Mouse (Mus musculus) E14TG2a.4 (cell line): ENCODE measurements at regions not wholly inside any gene's neighbourhood (a gene's known extent, or its start where the extent isn't known, plus 50 kb on each side); places are given as distances from the start of the nearest gene placed in this dataset.

Source experiments
- H3K27me3 ChIP-seq: 2 replicates; pipeline ENCODE4 v1.6.1; 2014; ENCODE audit warnings: low read length, control low read depth; ENCODE audit not compliant: insufficient read depth
- H3K36me3 ChIP-seq: 2 replicates; pipeline ENCODE4 v1.6.1; 2014; ENCODE audit warnings: low read length, control low read depth; ENCODE audit not compliant: insufficient read depth
- H3K4me1 ChIP-seq: replicated peaks from 2 replicates; pipeline ENCODE4 v1.6.1; 2014; ENCODE audit warnings: low read depth, low read length, control low read depth
- H3K4me3 ChIP-seq: replicated peaks from 2 replicates; pipeline ENCODE4 v1.5.1; 2014; ENCODE audit warnings: mild to moderate bottlenecking, low read length
- H3K9me3 ChIP-seq: 2 replicates; pipeline ENCODE4 v1.6.1; 2014; ENCODE audit warnings: low read length, control low read depth
- CTCF ChIP-seq: conservative IDR thresholded peaks from 2 replicates; pipeline ENCODE4 v1.5.1; 2014; ENCODE audit warnings: low read length
- NANOG ChIP-seq: IDR thresholded peaks from 2 replicates; pipeline ENCODE4 v1.6.1; 2014; ENCODE audit warnings: borderline replicate concordance, low read length, mixed read lengths
- POU5F1 ChIP-seq: IDR thresholded peaks from 2 replicates; pipeline ENCODE4 v1.6.1; 2014; ENCODE audit warnings: low read length, borderline replicate concordance

DNA sequence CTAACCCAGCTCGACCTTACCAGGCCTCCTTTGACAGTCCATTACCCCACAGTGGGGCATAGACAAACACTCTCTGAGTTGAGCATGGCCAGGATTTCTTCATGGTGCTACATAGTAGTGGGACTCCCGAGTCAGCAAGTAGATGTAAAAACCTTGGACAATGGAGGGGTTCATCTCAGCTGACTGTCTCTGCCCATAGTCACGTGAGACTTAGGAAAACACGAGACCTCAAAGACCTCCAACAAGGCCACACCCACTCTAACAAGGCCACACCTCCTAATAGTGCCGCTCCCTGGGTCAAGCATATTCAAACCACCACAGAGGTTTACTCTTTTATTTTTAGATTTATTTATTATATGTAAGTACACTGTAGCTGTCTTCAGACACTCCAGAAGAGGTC lies 52.5 kb upstream of the Cldn24 start:
- Histone ChIP-seq H3K4me1 (peaks cover 32% of the 10 kb centered on the region), H3K4me3 (no peak overlapping the region), H3K9me3 (no peaks in the 10 kb centered on the region), H3K27me3 (peaks cover 16% of the 10 kb centered on the region), H3K36me3 (no peaks in the 10 kb centered on the region)
- no peak for TF ChIP-seq CTCF
- TF ChIP-seq NANOG: no peak
- TF ChIP-seq POU5F1: no peak

DNA sequence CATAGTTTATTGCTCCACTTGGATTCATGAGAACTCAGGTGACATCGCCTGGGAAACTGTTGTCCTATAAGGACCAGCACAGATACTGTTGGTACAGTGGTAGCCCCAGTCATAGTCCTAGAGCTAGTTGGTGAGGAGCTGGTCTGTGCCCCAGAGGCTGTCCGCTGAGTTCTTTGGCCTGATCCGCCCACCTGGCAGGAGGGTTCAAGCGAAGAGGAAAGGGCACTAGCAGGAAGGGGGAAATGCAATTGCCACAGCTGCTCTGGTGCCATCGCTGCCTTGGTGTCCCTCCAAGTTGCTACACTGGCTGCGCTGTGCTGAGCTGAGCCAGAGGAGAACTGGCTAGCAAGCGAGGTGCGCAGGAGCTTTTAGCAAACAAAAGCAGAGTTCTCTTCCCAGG lies 53.2 kb upstream of the Cldn24 start:
- TF ChIP-seq POU5F1 (no peak), NANOG (no peak), CTCF (no peak)
- peaks cover 21% of the 10 kb centered on the region for H3K27me3 ChIP-seq
- no peaks in the 10 kb centered on the region for H3K36me3 ChIP-seq
- H3K4me3 ChIP-seq: no peak overlapping the region
- no peaks in the 10 kb centered on the region for H3K9me3 ChIP-seq
- H3K4me1 ChIP-seq: peaks cover 39% of the 10 kb centered on the region

DNA sequence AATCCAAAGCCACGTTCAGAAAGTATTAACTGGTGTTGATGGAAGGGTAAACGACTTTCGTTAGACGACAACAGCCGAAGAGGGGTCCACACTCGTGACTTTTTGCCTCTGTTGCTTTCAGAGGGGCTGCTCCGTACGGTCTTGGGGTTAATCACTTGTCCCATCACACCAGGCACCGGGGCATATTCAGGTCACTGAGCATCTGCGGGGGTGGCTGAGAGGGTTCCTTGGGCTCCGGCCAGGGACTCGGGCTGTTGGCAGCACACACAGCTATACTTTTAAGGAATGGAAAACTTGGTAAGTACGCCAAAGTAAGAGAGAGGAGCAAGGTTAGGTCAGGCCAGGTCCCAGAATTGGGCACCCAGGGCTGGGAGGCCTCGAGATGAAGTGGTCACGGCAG lies 50.7 kb upstream of the Cdkn2aip start:
- Histone ChIP-seq H3K9me3 (no peaks in the 10 kb centered on the region), H3K27me3 (peaks cover 36% of the 10 kb centered on the region), H3K4me1 (peaks cover 41% of the 10 kb centered on the region), H3K4me3 (peak overlapping the region; percentile 35), H3K36me3 (no peaks in the 10 kb centered on the region)
- TF ChIP-seq NANOG (no peak), CTCF (no peak), POU5F1 (no peak)

DNA sequence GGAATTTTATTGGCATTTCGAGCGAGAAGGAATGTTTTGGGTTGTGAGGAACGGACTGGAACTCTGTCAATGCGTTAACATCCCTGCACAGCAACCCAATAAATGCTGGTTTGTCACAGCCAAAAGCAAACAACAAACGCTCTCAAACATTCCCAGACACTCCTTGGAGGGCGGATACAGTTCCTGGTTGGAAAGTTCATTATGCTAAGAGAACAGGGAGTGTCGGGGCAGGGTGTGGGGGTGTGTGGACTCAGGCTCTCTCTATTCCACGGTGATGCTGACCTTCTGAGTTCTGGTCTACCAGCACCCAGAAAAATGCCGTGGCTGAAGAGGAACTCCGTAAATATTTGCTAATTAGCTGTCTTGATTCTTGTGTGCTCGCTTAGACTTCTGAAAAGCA lies 50.3 kb upstream of the Cdkn2aip start:
- H3K36me3 ChIP-seq: no peaks in the 10 kb centered on the region
- H3K27me3 ChIP-seq: peaks cover 36% of the 10 kb centered on the region
- no peaks in the 10 kb centered on the region for H3K9me3 ChIP-seq
- no peak for TF ChIP-seq CTCF
- TF ChIP-seq POU5F1: no peak
- no peak for TF ChIP-seq NANOG
- H3K4me1 ChIP-seq: peaks cover 41% of the 10 kb centered on the region
- peak overlapping the region; percentile 35 for H3K4me3 ChIP-seq
